Mouse (Mus musculus): ENCODE data around the gene Pitpnm2. TPM values are rescaled to one million over a fixed set of nuclear protein-coding genes. Genes with fewer than 3 reads are reported as not detected.
"Not testable (repeated sequence)": the region's sequence is repeated elsewhere in the genome, so short reads cannot be mapped to it uniquely, and the experiment has no call there.

Pitpnm2 gene
- 2.1 and 3.0 TPM in 2 replicates for polyA plus RNA-seq (2016; fragmentation: Nextera tagmentation; extraction: Ambion mirVana)

DNA sequence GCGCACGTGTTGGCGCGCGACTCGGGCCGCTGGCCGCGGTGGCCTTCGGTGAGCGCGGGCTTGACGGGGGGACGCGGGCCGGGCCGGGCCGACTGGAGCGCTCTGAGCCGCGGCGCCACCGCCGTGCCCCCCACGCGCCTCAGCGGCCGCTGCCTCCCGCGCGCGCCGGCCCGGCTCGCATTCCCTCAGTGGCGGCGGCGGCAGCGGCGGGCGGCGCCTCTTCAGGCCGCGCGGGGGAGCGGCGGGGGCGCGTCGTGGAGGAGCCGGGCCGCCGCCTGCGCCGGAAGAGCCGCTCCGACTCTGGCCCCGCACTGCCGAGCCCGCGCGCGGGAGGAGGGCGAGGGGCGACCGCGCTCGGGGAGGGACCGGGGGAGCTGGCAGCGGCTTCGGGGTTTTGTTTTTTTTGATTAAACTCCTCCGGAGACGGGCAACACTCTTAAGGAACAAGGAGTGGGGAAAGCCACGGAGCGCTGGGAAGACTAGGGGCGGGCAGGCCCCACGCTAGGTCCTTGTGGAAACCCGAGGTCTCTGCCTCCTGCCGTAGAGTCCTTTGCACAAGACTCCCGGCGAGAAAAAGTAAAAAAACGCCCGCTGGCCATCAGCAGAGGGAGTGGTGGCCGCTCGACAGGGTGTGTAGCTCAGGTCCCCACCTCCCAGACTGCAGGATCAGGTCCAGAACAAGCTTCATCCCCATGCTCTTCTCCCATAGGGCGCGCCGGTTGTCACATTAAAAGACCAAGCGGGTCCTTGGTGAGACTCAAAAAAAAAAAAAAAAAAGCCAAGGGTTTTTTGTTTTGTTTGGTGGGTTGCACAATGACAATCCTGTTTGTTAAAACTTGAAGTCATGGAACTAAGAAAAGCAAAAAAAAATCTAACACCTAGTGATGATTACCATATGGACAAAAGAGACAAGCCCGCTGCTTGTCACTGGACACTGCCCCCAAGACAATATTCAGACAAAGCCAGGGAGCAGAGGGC is at the start of gene Pitpnm2:
TSS of gene Pitpnm2 (minus strand) at position 147 of the 978 bp plus-strand sequence.
- peaks cover 21% of the 10 kb centered on the region for H3K27me3 ChIP-seq (ENCODE audit: poor library complexity, severe bottlenecking)
- H3K36me3 ChIP-seq (replicated peaks) = peaks cover 32% of the 10 kb centered on the region
- H3K9me3 ChIP-seq = no peaks in the 10 kb centered on the region
- H3K4me1 ChIP-seq = peaks cover 37% of the 10 kb centered on the region
- peak; percentile 46 for DNase-seq (ENCODE audit: extremely low spot score, low spot score)
- peak within 1 kb of the TSS; percentile 75 for H3K4me3 ChIP-seq
- under 1% methylated on average over 88 of the region's 90 CpGs for WGBS
- peak within 1 kb of the TSS; percentile 90 for H3K27ac ChIP-seq

DNA sequence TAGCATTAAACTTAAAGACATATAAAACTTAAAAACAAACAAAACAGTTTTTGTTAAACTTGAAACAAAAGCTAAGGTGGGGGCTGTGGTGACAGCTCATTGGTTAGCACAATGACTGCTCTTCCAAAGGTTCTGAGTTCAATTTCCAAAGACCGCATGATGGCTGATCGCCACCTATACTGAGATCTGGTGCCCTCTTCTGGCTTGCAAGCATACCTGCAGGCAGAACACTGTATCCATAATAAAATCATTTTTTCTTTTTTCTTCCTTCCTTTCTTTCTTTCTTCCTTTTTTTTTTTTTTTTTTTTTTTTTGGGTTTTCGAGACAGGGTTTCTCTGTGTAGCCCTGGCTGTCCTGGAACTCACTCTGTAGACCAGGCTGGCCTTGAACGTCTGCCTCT is 49.7 kb upstream of the Pitpnm2 start:
- H3K4me3 ChIP-seq; DNase-seq (ENCODE audit: extremely low spot score, low spot score); H3K9me3 ChIP-seq; H3K27ac ChIP-seq; H3K27me3 ChIP-seq (ENCODE audit: poor library complexity, severe bottlenecking); H3K4me1 ChIP-seq: not testable (repeated sequence)
- 61% methylated on average over 4 of the region's 4 CpGs for WGBS
- peaks cover 84% of the 10 kb centered on the region for H3K36me3 ChIP-seq (replicated peaks)

DNA sequence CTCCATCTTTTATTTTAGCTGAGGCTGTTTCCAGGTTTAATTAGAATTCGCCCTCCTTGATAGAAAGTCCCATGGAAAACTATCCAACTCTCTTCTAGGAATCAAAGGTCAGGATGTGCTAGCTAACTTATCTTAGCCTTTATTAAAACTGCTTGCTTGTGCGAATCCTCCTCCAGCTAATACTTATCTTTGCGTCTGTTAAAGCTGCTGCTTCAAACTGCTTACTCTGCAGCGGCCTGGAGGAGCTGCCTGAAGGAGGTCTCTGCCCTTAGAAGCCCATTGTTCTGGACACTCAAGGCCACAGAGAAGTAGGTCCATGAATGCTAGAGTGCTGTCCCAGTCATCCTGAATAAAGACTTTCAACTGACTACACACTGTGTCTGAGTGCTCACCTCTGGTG is 46.9 kb upstream of the Pitpnm2 start:
- H3K27me3 ChIP-seq (ENCODE audit: poor library complexity, severe bottlenecking) = no peaks in the 10 kb centered on the region
- no peaks in the 10 kb centered on the region for H3K9me3 ChIP-seq
- H3K4me1 ChIP-seq = no peaks in the 10 kb centered on the region
- H3K27ac ChIP-seq = no peak overlapping the region
- DNase-seq (ENCODE audit: extremely low spot score, low spot score) = no peak
- peaks cover 90% of the 10 kb centered on the region for H3K36me3 ChIP-seq (replicated peaks)
- H3K4me3 ChIP-seq = no peak overlapping the region
- WGBS = 94% methylated on average over 4 of the region's 4 CpGs

DNA sequence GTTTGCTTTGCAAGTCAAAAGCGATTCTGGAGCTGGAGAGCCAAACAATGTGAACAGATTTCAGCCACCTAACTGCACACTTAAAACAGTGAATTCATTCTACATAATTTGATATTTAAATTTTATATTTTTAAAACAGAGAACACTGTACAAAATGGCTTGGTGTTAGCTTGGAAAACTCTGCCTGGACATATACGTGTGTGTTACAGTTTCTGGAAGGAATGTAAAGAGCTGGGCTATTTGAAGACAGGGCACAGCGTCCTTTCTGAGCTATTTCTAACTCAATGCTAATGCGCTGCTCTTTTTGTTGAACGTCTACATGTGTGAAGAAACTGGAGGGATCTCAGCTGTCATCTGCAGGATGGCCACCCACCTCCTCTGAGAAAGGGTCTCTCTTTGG is 44.4 kb upstream of the Pitpnm2 start:
- 93% methylated on average over 5 of the region's 5 CpGs for WGBS
- Histone ChIP-seq H3K36me3 (replicated peaks) (peaks cover 96% of the 10 kb centered on the region), H3K9me3 (no peaks in the 10 kb centered on the region), H3K27me3 (ENCODE audit: poor library complexity, severe bottlenecking) (no peaks in the 10 kb centered on the region), H3K4me1 (no peaks in the 10 kb centered on the region), H3K4me3 (no peak overlapping the region), H3K27ac (no peak overlapping the region)
- no peak for DNase-seq (ENCODE audit: extremely low spot score, low spot score)

DNA sequence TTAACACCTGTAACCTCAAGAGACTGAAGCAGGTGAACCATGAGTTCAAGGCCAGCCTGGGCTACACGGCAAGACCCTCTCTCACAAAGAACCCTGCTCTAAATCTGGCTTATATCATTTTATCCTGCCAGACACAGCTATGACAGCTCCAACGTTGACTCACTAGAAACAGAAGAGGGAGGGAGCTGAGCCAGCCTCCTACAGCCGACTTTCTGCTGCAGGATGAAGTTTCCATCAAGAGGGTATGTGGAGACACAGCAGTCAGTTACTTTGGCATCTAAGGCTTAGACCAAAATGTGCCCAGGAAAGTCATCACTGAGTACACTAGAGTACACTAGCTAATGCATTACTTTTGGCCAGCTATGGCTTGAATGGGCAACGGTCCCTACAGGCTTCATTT is 40.7 kb upstream of the Pitpnm2 start:
- H3K4me1 ChIP-seq = no peaks in the 10 kb centered on the region
- H3K27ac ChIP-seq = no peak overlapping the region
- H3K36me3 ChIP-seq (replicated peaks) = peaks cover 97% of the 10 kb centered on the region
- no peak overlapping the region for H3K4me3 ChIP-seq
- no peaks in the 10 kb centered on the region for H3K27me3 ChIP-seq (ENCODE audit: poor library complexity, severe bottlenecking)
- H3K9me3 ChIP-seq = peaks cover 4% of the 10 kb centered on the region; the same call in 1 of the 2 replicates
- DNase-seq (ENCODE audit: extremely low spot score, low spot score) = no peak
- whole genome bisulfite sequencing = 92% methylated on average over 4 of the region's 4 CpGs

DNA sequence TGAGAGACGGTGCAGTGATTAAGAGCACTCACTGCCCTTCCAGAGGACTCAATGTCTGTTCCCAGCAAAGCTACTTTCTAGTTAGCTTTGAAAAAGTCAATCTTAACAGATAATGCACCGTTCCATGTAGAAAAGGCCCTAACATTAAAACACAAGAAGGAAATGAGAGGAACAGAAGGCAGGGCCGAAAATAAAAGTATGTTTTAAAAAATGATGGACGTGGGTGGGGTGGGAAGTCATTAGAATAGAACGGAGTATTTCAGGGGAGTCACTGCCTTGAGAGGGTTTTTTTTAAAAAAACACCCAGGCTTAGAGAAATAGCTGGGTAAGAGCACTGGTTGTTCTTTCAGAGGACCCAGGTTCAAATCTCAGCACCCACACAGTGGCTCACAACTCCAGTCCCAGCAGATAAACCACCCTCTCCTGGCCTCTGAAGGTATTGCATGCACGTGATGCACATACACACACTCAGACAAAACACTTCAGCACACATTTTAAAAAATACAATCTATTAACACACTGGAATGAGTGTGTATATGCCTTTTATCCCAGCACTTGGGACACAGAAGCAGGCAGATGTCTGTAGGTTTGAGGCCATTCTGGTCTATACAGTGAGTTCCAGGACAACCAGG is 38.2 kb upstream of the Pitpnm2 start:
- DNase-seq (ENCODE audit: extremely low spot score, low spot score) = no peak
- H3K4me3 ChIP-seq = no peak overlapping the region
- peaks cover 94% of the 10 kb centered on the region for H3K36me3 ChIP-seq (replicated peaks)
- peaks cover 4% of the 10 kb centered on the region; the same call in 1 of the 2 replicates for H3K9me3 ChIP-seq
- 95% methylated on average over 6 of the region's 6 CpGs for WGBS
- no peak overlapping the region for H3K27ac ChIP-seq
- no peaks in the 10 kb centered on the region for H3K27me3 ChIP-seq (ENCODE audit: poor library complexity, severe bottlenecking)
- H3K4me1 ChIP-seq = no peaks in the 10 kb centered on the region

DNA sequence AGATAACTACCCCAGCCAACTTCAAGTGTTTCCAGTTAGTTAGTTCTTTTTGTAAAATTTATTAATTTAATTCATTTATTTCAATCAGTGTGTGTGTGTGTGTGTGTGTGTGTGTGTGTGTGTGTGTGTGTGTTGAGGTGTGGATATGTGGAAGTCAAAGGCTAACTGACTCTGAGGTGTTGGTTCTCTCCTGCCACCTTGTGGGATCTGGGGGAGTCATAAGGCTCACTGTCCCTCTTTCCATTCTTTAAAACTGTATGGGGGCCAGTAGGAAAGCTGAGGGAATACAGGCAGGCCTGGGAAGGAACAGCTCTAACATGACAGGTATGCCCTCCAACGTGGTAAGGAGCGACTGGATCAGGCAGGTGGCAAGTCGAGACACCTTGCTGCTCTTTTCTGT is 34.8 kb upstream of the Pitpnm2 start:
- Histone ChIP-seq H3K9me3 (peaks cover 4% of the 10 kb centered on the region; the same call in 1 of the 2 replicates), H3K27me3 (ENCODE audit: poor library complexity, severe bottlenecking) (no peaks in the 10 kb centered on the region), H3K36me3 (replicated peaks) (peaks cover 94% of the 10 kb centered on the region), H3K27ac (no peak overlapping the region), H3K4me3 (no peak overlapping the region), H3K4me1 (no peaks in the 10 kb centered on the region)
- no peak for DNase-seq (ENCODE audit: extremely low spot score, low spot score)
- WGBS = 68% methylated on average over 3 of the region's 3 CpGs

DNA sequence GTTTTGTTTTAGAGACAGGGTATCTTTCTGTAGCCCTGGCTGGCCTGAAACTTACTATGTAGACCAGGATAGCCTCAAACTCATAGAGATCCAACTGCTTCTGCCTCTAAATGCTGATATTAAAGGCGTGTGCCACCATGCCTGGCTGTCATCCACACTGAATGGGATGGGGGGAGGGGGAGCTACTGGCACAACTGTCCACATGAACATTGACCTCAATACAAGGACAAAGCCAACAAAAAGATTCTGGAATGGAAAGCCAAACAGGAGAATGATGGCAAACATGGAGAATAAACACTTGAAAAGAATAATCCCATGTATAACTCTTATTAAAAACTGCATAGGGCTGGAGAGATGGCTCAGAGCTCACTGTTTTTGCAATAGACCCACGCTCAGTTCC is 33.3 kb upstream of the Pitpnm2 start:
- no peak overlapping the region for H3K4me3 ChIP-seq
- H3K4me1 ChIP-seq = no peaks in the 10 kb centered on the region
- H3K27ac ChIP-seq = no peak overlapping the region
- peaks cover 3% of the 10 kb centered on the region; the same call in 1 of the 2 replicates for H3K9me3 ChIP-seq
- WGBS = 93% methylated on average over 2 of the region's 2 CpGs
- H3K27me3 ChIP-seq (ENCODE audit: poor library complexity, severe bottlenecking) = no peaks in the 10 kb centered on the region
- peaks cover 94% of the 10 kb centered on the region for H3K36me3 ChIP-seq (replicated peaks)
- DNase-seq (ENCODE audit: extremely low spot score, low spot score) = no peak

DNA sequence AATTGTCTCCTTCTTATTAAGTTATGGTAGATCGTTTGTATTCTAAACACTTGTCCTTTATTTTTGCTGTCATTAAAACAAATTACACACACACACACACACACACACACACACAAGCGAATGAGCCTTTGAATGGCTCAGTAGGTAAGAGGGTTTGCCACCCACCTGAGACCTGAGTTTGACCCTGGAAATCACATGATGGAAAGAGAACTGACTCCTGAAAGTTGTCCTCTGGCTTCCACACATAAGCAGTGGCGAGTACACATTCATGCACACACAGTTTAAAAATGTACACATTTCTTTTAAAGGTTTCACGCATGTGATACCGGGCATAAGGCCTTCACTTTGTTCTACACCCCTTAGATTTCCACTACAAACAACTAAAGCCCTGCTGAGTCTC is 20.7 kb upstream of the Pitpnm2 start:
- Histone ChIP-seq H3K27me3 (ENCODE audit: poor library complexity, severe bottlenecking) (no peaks in the 10 kb centered on the region), H3K36me3 (replicated peaks) (peaks cover 76% of the 10 kb centered on the region), H3K4me3 (no peak overlapping the region), H3K27ac (no peak overlapping the region), H3K4me1 (no peaks in the 10 kb centered on the region), H3K9me3 (no peaks in the 10 kb centered on the region; the same call in 1 of the 2 replicates)
- 94% methylated on average over 5 of the region's 5 CpGs for WGBS
- no peak for DNase-seq (ENCODE audit: extremely low spot score, low spot score)

DNA sequence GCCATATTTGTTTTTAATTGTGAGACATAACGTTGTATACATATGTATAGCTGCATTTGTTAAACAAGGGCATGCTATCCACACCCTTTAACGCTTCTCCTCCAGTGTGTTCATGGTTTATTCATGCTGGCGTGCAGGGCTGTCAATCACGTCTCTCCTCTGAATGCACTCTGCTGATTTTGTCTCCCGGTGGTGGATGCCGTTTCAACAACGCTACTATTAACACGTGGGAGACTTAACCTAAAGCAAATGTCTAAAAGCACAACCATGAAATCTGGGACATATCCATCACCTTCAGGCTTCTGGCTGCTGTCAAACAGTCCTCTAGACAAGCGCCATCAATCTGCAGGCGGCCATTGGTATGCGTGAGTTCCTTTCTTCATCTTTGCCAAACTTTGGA is 20.1 kb upstream of the Pitpnm2 start:
- no peak for DNase-seq (ENCODE audit: extremely low spot score, low spot score)
- Histone ChIP-seq H3K4me3 (no peak overlapping the region), H3K9me3 (no peaks in the 10 kb centered on the region; the same call in 1 of the 2 replicates), H3K27ac (no peak overlapping the region), H3K4me1 (no peaks in the 10 kb centered on the region), H3K27me3 (ENCODE audit: poor library complexity, severe bottlenecking) (no peaks in the 10 kb centered on the region), H3K36me3 (replicated peaks) (peaks cover 76% of the 10 kb centered on the region)
- 89% methylated on average over 11 of the region's 11 CpGs for WGBS

DNA sequence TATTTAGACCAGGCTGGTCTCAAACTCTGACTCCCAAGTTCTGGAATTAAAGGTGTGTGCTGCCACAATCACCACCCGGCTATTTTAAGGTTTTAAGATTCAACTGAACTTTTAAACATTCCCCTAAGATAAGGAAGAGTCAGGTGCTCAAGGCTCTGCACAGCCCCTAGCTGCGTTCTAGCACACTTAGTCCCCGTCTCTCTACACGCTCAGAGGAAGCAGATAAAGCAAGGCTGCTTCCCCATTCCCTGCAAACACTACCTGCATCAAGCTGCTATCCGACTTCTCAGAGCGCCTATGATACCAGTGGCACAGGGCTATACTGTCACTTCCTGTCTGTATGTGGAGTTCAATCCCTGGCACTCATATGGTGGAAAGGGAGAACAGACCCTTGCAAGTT is 18.1 kb upstream of the Pitpnm2 start:
- Histone ChIP-seq H3K4me3 (no peak overlapping the region), H3K36me3 (replicated peaks) (peaks cover 85% of the 10 kb centered on the region), H3K27me3 (ENCODE audit: poor library complexity, severe bottlenecking) (no peaks in the 10 kb centered on the region), H3K9me3 (no peaks in the 10 kb centered on the region; the same call in 1 of the 2 replicates), H3K27ac (no peak overlapping the region), H3K4me1 (no peaks in the 10 kb centered on the region)
- DNase-seq (ENCODE audit: extremely low spot score, low spot score) = no peak
- WGBS = 91% methylated on average over 6 of the region's 6 CpGs

DNA sequence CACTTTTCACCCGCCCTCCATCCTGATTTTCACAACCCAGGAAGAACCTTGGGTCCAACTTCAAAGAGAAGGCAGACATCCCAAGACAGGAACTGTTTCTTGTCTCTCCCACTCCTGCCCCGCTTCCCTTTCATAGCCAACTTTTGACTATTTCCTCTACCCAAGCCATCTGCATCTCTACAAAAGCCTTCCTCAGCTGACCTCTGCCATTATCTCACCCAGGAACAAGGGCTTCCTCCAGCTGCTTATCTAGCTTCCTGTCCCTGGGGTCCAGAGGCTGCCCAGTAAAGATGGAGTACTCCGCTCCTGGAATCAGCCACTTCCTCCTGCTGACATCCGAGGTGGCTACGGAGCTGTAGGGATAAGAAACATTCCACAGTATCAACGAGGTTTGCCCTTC is 17.3 kb upstream of the Pitpnm2 start:
- H3K4me1 ChIP-seq = no peaks in the 10 kb centered on the region
- 94% methylated on average over 6 of the region's 6 CpGs for WGBS
- DNase-seq (ENCODE audit: extremely low spot score, low spot score) = no peak
- peaks cover 90% of the 10 kb centered on the region for H3K36me3 ChIP-seq (replicated peaks)
- H3K9me3 ChIP-seq = no peaks in the 10 kb centered on the region; the same call in 1 of the 2 replicates
- no peaks in the 10 kb centered on the region for H3K27me3 ChIP-seq (ENCODE audit: poor library complexity, severe bottlenecking)
- no peak overlapping the region for H3K27ac ChIP-seq
- H3K4me3 ChIP-seq = no peak overlapping the region

DNA sequence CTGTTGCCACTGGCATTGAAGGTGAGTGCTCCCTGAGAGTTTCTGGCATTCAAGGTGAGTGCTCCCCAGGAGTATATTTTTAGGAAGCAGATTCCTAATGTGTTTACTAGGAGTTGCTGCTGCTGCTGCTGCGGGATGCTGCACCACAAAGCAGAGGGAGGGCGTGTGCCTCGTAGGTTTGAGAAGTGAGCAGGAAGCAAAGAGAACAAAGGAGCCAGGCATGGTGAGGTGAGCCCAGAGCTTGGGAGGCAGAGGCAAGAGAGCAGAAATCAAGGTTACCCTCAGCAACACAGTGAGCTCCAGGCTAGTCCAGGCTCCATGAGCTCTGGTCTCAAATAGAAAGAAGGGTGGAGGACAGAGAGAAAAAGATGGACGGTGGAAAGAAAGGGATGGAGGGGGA is 13.7 kb upstream of the Pitpnm2 start:
- no peak overlapping the region for H3K4me3 ChIP-seq
- no peaks in the 10 kb centered on the region for H3K4me1 ChIP-seq
- no peak for DNase-seq (ENCODE audit: extremely low spot score, low spot score)
- no peak overlapping the region for H3K27ac ChIP-seq
- H3K27me3 ChIP-seq (ENCODE audit: poor library complexity, severe bottlenecking) = no peaks in the 10 kb centered on the region
- H3K36me3 ChIP-seq (replicated peaks) = peaks cover 89% of the 10 kb centered on the region
- no peaks in the 10 kb centered on the region for H3K9me3 ChIP-seq
- 87% methylated on average over 4 of the region's 4 CpGs for WGBS

Measured in forebrain, embryonic 10.5 days (tissue).